Mouse (Mus musculus): ENCODE results near the gene Fscn2. TPM values are rescaled to one million over a fixed set of nuclear protein-coding genes. Genes with fewer than 3 reads are reported as not detected.

The Fscn2 gene
- total RNA-seq, 2 experiments from 2014 or later = not detected

- DNase-seq = peak; percentile 68 to 75
These were observed 1.3 kb upstream of the Fscn2 start for GRCm38 (mm10) chr11:120360062-120360461.

GRCm38 (mm10) chr11:120360755-120361154 lies 579 bp upstream of the Fscn2 start:
- DNase-seq = no peak

DNA sequence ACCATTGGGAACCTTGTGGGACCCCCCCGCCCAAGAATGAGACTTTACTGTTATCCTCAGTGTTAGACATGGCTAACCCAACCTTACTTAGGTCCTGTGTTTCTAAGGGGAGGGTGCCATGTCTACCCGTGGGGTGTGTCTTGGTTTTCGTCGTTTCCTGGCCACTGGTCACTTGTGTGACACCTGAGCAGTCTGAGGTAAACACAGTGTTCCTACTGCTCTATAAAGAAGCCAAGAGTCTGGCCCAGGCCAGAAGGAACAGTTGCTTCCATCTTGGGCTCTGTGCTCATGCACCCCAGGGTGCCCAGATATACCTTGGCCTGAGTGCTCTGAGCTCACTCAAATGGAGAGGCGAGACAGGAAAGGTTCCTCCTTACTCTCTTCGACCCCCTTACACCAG lies 1.6 kb downstream of the Fscn2 start:
- DNase-seq = no peak

DNA sequence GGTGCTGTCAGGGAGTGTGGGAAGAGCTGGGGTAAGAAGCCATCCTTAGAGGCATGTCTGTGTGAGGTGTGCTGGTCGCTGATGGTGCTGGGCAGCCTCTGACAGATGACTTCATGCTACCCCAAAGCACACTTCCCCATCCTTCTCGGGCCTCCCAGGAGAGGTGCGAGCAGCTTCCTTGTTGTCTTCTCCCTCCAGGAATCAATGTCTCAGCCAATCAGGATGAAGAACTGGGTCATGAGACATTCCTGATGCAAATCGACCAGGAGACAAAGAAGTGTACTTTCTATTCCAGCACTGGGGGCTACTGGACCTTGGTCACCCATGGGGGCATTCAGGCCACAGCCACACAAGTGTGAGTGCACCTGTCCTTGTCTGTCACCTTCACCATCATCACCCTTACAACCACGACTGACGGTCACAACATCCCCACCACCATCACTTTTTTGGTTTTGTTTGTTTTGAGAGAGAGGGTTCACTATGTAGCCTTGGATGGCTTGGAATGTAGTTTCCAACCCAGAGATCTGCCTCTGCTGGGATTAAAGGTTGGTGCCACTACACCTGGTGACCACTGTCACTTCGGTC lies 5.2 kb downstream of the Fscn2 start:
- no peak for DNase-seq

- peak; percentile 58 to 79 for DNase-seq
These were observed 8.3 kb downstream of the Fscn2 start for GRCm38 (mm10) chr11:120369656-120370055.

GRCm38 (mm10) chr11:120373025-120373424 lies 11.7 kb downstream of the Fscn2 start:
- no peak for DNase-seq

GRCm38 (mm10) chr11:120373820-120374586 lies 12.7 kb downstream of the Fscn2 start:
- peak; percentile 83 to 89 for DNase-seq

DNA sequence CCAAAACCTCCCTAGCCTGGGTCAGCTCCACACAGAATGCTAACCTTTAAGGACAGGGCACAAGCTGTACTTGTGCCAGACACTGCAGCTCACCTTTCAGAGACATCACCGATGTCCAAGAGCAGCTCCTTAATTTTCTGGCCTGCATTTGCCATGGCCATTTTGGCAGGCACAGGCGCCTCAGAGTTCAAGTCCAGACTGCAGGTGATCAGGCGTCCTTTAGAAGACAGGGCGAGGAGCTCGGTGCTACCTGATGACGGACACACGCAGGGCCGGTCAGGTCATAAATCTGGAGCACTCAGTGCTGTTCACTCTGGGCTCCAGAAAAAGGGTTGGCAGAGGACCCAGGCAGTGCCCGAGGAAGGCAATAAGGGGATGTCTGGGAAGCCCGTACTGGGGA lies 14.0 kb downstream of the Fscn2 start:
- DNase-seq = no peak

- no peak for DNase-seq
These were observed 15.2 kb downstream of the Fscn2 start for GRCm38 (mm10) chr11:120376302-120377160.

DNA sequence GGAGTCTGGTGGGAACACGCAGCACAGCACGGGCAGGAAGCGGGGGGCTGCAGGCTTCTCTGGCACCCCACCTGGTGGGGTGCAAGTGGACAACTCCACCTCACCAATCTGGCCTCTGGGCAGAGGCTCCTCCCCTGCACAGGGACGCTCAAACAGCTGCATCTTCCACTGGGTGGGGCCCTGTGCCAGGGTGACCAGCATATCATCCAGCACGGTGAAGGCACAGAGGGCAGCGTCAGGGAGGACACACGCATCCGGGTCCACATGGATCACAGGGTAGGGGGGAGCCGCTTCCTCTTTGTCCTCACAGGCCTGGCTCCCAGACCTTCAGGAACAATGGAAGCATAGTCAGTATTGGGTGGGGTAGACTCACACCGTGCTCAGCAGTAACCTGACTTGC lies 16.0 kb downstream of the Fscn2 start:
- DNase-seq = no peak

DNA sequence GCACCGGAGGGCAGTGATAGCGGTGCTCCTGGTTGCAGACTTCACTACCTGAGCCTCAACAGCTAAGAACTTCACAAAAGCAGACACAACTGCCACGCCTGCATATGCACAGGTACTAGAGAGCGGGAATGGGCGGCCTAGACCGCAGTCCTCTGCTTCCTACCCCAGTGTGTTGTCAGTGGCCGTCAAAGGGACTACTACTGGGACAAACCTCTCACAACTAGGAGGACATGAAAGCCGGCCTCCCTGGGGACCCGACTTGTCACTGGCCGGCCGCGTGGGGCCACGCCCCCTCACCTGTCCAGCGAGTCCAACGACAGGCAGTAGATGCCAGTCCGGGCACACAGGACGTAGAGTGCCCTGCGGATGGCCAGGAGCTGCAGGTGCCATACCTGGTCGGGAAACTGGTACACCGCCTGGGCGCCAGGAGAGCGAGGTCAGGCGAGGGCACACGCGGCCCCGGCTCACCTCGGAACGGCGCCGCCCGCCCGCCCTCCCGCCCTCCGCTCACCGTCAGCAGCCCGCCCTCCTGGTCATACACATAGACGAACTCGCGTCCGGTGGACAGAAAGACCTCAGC lies 16.8 kb downstream of the Fscn2 start:
- no peak for DNase-seq

DNA sequence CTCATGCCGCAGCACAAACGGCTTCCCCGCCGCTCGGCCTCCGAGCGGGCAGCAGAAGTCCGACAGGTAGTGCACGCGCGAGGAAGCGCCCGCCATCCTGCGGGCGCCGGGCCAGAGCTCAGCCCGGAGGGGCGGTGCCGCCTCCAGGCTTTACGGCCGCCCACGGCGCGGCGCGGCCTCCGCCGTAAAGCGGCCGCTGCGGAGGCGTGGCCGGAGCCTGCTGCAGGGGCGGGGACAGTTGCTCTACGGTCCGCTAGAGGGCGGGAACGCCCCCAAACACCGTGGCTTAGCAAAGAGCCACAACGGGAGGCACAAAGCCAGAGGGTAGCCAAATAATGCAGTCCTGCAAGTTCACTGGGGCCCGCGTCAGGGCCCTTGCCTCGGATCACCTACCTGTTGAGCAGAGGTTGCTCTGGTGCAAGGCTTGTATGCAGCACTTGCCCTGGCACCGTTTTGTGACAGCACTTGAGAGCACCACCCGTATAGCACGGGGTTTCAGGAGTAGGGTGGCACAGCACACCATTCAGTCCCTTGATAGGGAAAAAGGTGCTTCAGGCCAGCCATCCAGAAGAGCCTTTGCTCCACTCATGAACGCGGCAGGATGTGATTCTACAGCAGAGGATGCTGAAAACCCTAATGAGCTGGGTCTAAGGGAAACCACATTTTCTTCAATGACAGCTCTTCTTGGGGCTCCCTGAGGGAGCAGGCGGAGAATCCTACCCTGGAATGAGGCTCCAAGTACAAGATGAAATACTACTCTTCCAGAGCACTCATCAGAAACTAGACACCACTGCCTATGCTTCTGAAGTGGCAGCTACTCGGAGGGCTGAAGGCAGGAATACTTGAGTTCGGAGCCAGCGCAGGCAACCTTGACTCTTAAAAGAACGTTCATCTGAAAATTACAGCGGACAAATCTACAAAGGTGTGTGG lies 17.5 kb downstream of the Fscn2 start, which contains the start of gene Faap100:
TSS of gene Faap100 (minus strand) at position 154 of the 930 bp plus-strand sequence.
- DNase-seq = peak; percentile 89 to 94

DNA sequence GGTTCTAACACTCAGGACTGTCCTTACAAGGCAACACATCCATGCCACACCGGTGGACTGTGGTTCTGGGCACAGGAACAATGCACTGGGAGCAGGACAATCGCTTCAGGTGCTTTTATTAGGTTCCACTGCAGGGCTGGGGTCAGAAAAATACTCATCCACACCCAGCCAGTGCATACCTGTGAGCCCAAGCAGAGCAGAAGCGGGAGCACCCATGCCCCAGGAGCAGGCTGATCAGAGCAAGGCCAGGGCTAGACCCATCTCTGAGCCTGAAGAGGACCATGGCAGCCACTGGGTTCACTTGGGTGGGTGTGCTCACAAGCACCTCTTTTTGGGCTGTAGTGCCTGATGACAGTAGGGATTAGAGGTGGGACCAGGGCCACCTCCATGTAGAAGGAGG lies 18.9 kb downstream of the Fscn2 start:
- no peak for DNase-seq

GRCm38 (mm10) chr11:120381157-120381556 lies 19.8 kb downstream of the Fscn2 start:
- DNase-seq = no peak

DNA sequence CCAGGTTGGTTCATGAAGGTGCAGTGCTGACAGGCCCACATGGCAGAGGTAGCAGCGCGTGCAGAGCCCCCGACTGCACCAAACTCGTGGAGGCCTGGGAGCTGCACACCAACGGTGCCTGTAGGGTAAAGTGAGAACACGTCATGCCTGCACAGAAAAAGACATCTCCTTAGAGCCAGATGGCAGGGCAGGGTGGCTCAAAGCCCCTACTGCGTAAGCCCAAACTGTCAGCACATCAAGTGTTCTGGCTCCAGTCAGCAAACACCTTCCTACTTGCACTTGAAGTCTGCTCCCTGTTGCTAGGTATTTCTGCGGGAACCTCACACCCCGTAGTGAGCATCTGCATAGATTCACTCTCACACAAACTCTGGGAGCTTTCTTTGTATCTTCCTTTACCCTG lies 21.2 kb downstream of the Fscn2 start:
- DNase-seq = peak; percentile 51 to 72

DNA sequence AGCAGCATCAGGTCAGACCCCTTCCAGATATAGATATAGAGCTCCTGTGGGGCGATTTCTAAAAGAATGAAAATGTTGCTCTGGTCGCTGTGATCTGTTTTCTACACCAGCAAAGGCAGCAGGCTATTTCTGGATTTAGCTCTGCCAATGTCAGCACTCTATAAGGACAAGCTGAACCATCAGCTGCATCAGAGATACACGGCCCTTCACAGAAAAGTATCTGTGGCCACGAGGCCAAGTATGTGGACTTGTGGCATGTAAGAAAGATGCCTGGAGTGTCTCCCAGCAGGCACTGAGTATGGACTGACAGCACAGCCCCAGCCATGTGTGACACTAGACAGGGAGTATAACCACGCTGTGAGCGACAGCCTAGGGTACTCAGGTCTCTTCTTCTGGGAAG lies 25.3 kb downstream of the Fscn2 start:
- DNase-seq = peak; percentile 34 to 66

- peak in 1 of 2 experiments; percentile 40 for DNase-seq
These were observed 25.8 kb downstream of the Fscn2 start for GRCm38 (mm10) chr11:120387157-120387556.

DNA sequence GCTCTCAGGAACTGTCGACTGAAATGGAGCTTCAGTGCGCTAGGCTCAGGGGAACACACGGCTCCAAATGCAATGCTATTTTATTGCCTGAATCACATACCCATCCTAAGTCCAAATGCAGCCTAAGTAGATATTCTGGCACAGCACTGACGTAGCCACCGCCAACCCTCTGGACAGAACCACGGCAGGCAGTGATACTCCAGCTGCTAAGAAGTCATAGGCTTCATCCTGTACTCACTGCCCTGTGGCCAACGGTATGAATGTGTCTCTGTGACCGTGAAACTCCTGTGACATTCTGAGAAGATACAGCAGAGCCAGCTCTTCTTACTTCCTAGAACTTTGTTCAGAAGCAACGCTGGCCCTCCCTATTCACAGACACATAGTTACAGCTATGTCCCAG lies 27.2 kb downstream of the Fscn2 start:
- DNase-seq = no peak

- no peak for DNase-seq
These were observed 34.3 kb downstream of the Fscn2 start for GRCm38 (mm10) chr11:120395661-120396060.

- DNase-seq = no peak
These were observed 36.3 kb downstream of the Fscn2 start for GRCm38 (mm10) chr11:120397602-120398001.

- DNase-seq = no peak
These were observed 38.0 kb downstream of the Fscn2 start for GRCm38 (mm10) chr11:120399319-120399718.
